In genomic region chr3:32406804-32407203, GRCm38 (mm10) we compare ENCODE assay signal across 28 mouse cellular contexts. TPM values are rescaled to one million over a fixed set of nuclear protein-coding genes. Genes with fewer than 3 reads are reported as not detected.
DNase-seq lines count a peak whose midpoint lies in the region; ATAC-seq and TF ChIP-seq lines count a peak whose summit lies in the region.
"Had no signal": no experiment of that assay in that cellular context is flagged by ENCODE, and none has a peak within 500 bp of the region (broad histone marks: within the 10 kb centered on the region; RNA-seq: fewer than 3 reads in every experiment).

No protein-coding gene starts in this region.

- TF ChIP-seq CTCF in lung, postnatal 0 days (IDR thresholded peaks at IDR 0.05): no peak

- no peak overlapping the region for H3K9ac ChIP-seq in lung, postnatal 0 days (replicated peaks; ENCODE audit: low read depth)
- H3K9ac ChIP-seq: embryonic facial prominence, embryonic 13.5 days; embryonic facial prominence, embryonic 15.5 days; forebrain, embryonic 12.5 days had no signal

- ATAC-seq in lung, postnatal 0 days: no peak
- ATAC-seq in common myeloid progenitor, adult 5-6 weeks (replicated peaks; ENCODE audit: low read depth, poor library complexity, severe bottlenecking): peak; percentile 41; the same call in 1 of the 2 replicates
- peak; percentile 66 for ATAC-seq in megakaryocyte-erythroid progenitor cell, adult 5-6 weeks (replicated peaks; ENCODE audit: low FRiP score, low TSS enrichment, poor library complexity, severe bottlenecking)
- ATAC-seq: activated CD4-positive, CD25-positive, alpha-beta regulatory T cell, adult 4 months; CD4-positive, CD25-positive, alpha-beta regulatory T cell, adult 4 months; forebrain, embryonic 14.5 days; Patski had no signal

- no peaks in the 10 kb centered on the region for H3K9me3 ChIP-seq in lung, postnatal 0 days (ENCODE audit: low read length)
- H3K9me3 ChIP-seq: embryonic facial prominence, embryonic 13.5 days; embryonic facial prominence, embryonic 15.5 days; forebrain, embryonic 10.5 days; forebrain, embryonic 12.5 days; G1E had no signal

- H3K27me3 ChIP-seq in lung, postnatal 0 days (replicated peaks; ENCODE audit: insufficient read depth, low read length): no peaks in the 10 kb centered on the region
- H3K27me3 ChIP-seq: CH12.LX; embryonic facial prominence, embryonic 13.5 days; embryonic facial prominence, embryonic 15.5 days; forebrain, embryonic 12.5 days; Patski had no signal

- H3K4me2 ChIP-seq in lung, postnatal 0 days (replicated peaks; ENCODE audit: low read depth, low read length): no peak overlapping the region
- H3K4me2 ChIP-seq: embryonic facial prominence, embryonic 13.5 days; embryonic facial prominence, embryonic 15.5 days; forebrain, embryonic 12.5 days had no signal

- 68% methylated on average over 6 of the region's 6 CpGs for WGBS in lung, postnatal 0 days

- TF ChIP-seq EP300 in lung, postnatal 0 days (IDR thresholded peaks at IDR 0.05): no peak

- peak overlapping the region; percentile 11; the same call in 1 of the 2 replicates for H3K27ac ChIP-seq in lung, postnatal 0 days (ENCODE audit: low read length)
- H3K27ac ChIP-seq: embryonic facial prominence, embryonic 13.5 days; embryonic facial prominence, embryonic 15.5 days; forebrain, embryonic 10.5 days; forebrain, embryonic 12.5 days had no signal

- peaks cover 31% of the 10 kb centered on the region for H3K4me1 ChIP-seq in lung, postnatal 0 days (ENCODE audit: insufficient read depth, low read depth, low read length)
- H3K4me1 ChIP-seq: forebrain, embryonic 10.5 days had no signal

- DNase-seq in heart, adult 11 months: peak; percentile 73
- DNase-seq in heart, postnatal 4 days: no peak
- DNase-seq in lung, postnatal 0 days (ENCODE audit: low spot score): no peak
- DNase-seq in lung, postnatal 10 days: no peak
- DNase-seq in spleen, adult 12 weeks (ENCODE audit: low spot score): no peak
- DNase-seq: adrenal gland, adult 8-10 months; adrenal gland, postnatal 14 days; adrenal gland, postnatal 36 days; B cell, adult 2 months; cerebellum, adult 11-12 months; cerebellum, adult 2 months; cerebellum, adult 9-10 months; cerebellum, postnatal 10 days; cerebellum, postnatal 25 days; embryo, embryonic 11 days had no signal

- H3K36me3 ChIP-seq in lung, postnatal 0 days (ENCODE audit: insufficient read depth, low read length): no peaks in the 10 kb centered on the region
- H3K36me3 ChIP-seq: embryonic facial prominence, embryonic 13.5 days; embryonic facial prominence, embryonic 15.5 days; forebrain, embryonic 10.5 days; forebrain, embryonic 12.5 days had no signal

- no peak overlapping the region for H3K4me3 ChIP-seq in lung, postnatal 0 days (ENCODE audit: low read depth, low read length)
- H3K4me3 ChIP-seq: embryonic facial prominence, embryonic 13.5 days; embryonic facial prominence, embryonic 15.5 days; erythroblast, embryonic 14.5 days; forebrain, embryonic 10.5 days; forebrain, embryonic 12.5 days had no signal

RNA-seq across cellular contexts. Expression of gene Pik3ca, which starts 9.3 kb away (rescaled TPM):
- total RNA-seq in heart, postnatal 4 days (2021): 10 to 100 TPM; 42.0 to 44.3 TPM
- polyA plus RNA-seq in lung, postnatal 0 days (2015; fragmentation: Nextera tagmentation; extraction: Ambion mirVana): 13.4 and 16.0 TPM in 2 replicates
- 25.5 and 32.7 TPM in 2 replicates for total RNA-seq in common myeloid progenitor, adult 5-6 weeks (2017)
- 15.5 and 20.1 TPM in 2 replicates for total RNA-seq in megakaryocyte-erythroid progenitor cell, adult 5-6 weeks (2014; fragmentation: Nextera tagmentation)
- total RNA-seq in megakaryocyte-erythroid progenitor cell, adult 5-6 weeks (2017): 26.6 and 28.1 TPM in 2 replicates

RNA-seq across cellular contexts. Expression of gene Zmat3, which starts 41.0 kb away (rescaled TPM):
- 10 to 100 TPM; 13.8 to 14.1 TPM for total RNA-seq in heart, postnatal 4 days (2021)
- 1.9 and 2.1 TPM in 2 replicates for polyA plus RNA-seq in lung, postnatal 0 days (2015; fragmentation: Nextera tagmentation; extraction: Ambion mirVana)
- 1.8 TPM in 2 replicates for total RNA-seq in common myeloid progenitor, adult 5-6 weeks (2017)
- 7.7 and 14.9 TPM in 2 replicates for total RNA-seq in megakaryocyte-erythroid progenitor cell, adult 5-6 weeks (2014; fragmentation: Nextera tagmentation)
- 2.0 and 3.0 TPM in 2 replicates for total RNA-seq in megakaryocyte-erythroid progenitor cell, adult 5-6 weeks (2017)
